Mouse (Mus musculus) granulocyte monocyte progenitor cell, adult 5-6 weeks (primary cell): Measurements from ENCODE around the gene Frmd5. TPM values are rescaled to one million over a fixed set of nuclear protein-coding genes. Genes with fewer than 3 reads are reported as not detected.

Source experiments
- ATAC-seq: replicated peaks from 2 replicates; pipeline ENCODE4 v1.8.0; 2016; ENCODE audit warnings: mild to moderate bottlenecking, moderate TSS enrichment, inconsistent platforms; ENCODE audit not compliant: poor library complexity, severe bottlenecking
- total RNA-seq, 2 experiments: library from RNA; stranded (forward) in 1 of 2; stranded (reverse) in 1 of 2; fragments of 200-712, 200-1000 nt in 1 of 2; fragments of >200 nt in 1 of 2; fragmentation: Nextera tagmentation in 1 of 2; gene quantifications; 2 replicates each; pipeline ENCODE4 v1.2.3; 2014 to 2017

Frmd5 gene
- total RNA-seq, 2 experiments from 2014 or later = not detected

DNA sequence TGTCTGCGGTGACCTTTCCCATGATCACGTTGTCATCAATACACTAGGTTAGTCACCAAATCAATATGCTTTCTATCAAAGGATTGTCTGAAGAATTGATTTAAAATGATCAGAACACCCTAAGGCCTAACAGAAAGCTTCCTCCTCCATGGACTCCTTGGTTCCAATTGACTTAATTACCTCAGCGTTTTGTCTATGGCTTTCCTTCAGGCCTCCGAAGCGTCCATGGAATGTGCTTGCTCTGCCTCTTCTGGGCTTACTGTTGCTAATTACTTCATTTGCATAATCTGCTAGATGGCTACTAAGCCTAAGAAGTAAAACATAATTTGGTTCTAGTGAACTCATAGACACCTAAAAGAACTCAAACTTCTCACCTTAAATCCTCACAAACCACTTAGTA, 42.0 kb downstream of the Frmd5 start:
- no peak for ATAC-seq

DNA sequence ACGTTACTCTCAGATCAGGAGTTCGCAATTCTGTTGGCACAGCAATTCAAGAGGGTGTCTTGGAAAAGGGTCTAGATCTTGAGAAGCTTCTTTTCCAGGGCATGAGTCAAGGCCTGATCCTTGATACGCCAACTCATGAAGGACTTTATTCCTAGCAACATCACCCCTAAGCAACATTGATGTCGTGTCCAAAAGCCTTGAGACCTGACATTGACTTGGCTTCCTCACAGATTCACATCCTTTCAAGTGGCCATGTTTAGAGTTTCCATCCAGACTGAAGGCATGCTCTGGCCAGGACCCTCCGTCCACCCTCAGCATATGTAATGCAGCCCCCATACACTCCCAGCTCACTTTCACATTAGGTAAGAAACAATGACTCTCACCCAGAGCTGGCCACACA, 45.0 kb downstream of the Frmd5 start:
- no peak for ATAC-seq

DNA sequence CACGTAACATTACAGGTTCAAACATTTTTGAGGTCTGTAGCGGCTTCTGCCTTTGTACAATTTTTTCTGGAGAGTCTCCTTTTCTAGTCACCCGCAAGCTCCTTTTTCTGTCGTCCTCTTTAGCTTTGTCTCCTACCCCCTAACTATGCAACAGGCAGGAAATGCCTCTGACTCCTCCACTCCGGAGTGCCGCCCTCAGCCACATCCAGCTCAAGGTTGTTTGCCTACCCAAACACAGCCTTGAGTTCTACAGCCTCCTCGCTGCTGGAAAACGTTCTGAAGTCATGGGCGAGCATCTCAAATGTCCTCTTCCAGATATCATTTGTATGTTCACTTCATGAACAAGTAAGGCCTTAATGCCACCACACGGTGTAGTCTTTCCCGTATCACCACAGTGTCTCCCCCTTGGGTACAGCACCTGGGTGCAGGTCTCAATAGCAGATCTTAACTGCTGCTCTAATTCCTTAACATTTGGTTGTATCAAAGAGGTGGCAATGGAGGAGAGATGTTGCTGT, 45.5 kb downstream of the Frmd5 start:
- no peak for ATAC-seq

DNA sequence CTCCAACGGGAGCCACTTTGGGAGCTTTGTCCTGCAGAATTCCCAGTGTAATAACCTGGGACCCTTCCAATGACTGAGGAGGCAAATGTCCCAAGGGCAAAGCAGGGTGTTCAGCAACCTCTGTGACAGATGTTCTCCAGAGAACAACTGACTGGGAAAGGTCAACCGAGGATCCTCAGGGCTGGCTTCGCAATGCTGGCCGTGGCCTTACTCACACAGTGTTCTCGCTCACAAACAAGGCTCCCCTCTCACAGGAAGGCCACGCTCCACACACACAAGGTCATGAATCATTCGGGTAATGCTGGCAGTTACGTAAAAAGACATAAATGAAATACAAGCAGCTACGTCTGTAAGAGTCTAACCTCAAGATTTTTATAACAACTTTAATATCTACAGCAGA, 46.2 kb downstream of the Frmd5 start:
- ATAC-seq = no peak

DNA sequence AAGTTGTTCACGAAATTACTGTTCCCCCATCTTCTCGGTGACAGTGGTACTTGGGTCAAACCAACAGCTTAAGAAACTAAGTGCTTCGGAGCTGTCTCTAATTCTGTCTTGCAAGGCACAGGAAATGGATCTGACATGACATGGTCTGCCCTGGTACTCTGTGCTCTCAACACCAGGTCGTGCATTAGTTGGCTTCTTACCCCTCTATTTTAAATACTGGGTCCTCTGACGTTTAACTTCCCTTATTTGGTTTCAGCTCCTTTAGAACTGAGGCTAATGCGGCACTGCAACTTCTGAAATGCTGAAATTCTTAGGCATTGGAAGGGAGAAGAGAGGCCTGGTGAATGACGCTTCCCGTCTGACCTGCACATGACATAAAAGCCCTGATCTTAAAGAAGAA, 48.6 kb downstream of the Frmd5 start:
- ATAC-seq = peak; percentile 59

DNA sequence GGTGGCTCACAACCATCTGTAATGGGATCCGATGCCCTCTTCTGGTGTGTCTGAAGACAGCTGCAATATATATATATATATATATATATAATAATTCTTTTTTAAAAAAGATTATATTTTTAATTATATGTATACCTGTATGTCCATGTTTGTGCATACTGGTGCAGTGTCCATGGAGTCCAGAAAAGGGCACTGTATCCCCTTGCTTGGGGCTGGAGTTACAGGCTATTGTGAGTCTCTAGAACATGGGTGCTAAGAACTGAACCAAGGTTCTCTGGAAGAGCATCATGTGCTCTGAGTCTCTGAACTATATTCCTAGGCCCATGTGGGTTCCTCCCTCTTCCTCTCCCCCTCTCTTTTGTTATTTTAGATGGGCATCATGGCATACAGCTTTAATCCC, 50.6 kb downstream of the Frmd5 start:
- no peak for ATAC-seq

DNA sequence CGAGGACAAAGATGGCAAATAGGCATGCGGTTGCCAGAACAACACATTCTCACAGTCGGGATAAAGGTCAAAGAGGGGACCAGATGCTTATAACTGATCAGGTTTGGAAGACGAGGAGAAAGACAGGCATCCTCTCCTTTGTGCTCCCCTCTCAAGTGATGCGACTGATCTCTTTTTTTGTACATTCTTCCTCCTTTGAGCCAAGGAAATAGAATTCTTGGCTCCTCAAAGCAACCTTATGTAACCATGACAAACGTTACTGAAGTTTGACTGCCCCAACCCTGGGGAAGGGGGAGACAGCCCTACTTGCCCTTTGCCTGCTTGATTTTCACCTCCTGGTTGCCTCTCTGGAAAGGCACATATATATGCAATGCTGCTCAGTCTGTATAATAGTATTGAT, 51.8 kb downstream of the Frmd5 start:
- no peak for ATAC-seq

DNA sequence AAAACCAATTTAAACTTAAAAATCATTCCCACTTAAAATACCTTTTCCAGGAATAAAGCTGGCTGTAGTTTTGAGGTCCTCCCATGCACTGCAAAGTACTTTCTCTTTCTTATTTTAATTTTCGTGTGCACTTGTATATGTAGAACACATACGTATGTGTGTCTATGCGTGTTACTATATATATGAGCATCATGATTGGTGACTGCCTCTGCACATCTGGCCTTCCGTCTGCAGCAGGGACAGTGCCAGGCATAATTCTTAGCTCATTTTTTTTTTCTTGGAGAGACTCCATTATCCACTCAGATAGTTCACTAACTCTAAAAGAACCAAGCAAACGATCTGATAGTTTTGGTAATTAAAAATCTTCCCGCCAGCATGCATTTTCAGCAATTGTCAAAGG, 56.8 kb downstream of the Frmd5 start:
- ATAC-seq = no peak

DNA sequence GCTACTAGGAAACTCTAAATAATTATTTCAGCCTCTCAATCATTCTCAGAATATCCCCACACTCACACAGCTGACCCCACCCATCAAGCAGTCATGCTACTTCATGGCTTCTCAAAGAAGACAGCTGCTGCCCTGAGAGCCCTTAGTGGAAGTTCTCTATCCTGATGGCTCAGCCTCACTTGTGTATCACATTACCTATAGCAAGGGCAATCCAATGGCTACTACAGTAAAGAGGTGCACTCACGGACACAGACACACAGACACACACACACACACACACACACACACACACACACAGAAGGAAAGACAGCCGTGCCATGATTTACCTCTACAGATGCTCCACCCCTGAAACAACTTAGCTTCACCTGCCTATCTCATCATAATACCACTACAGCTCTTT, 65.7 kb downstream of the Frmd5 start:
- ATAC-seq = no peak

DNA sequence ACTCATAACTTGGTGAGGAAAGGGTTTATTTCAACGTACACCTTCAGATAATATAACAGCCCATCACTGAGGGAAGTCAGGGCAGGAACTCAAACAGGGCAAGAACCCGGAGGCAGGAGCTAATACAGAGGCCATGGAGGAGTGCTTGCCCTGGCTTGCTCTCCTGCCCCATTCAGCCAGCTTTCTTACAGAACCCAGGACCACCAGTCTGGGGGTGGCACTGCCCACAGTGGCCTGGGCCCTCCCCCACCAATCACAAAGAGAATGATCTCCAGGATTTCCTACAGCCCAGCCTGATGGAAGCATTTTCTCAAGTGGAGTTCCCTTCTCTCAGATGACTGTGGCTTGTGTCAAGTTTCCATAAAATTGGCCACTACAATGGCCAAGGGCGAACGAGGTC, 67.5 kb downstream of the Frmd5 start:
- ATAC-seq = no peak

DNA sequence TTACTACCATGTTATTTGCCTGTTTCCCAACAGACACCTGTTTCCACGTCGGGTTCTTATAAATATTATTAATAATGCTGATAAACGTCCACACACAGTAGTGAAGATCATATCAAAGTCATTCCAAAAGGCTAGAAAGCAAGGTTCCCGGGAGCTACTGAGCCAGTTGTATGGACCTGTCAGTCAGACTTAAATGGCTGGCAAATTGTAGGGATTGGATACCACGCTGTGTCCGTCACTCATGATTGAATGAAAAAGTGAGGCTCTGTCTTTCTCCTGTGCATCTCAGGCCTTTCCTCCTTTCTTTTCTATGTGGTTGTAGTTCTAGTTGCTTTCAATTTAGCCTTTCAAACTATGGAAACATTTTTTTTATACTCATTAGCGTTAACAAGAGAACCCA, 73.5 kb downstream of the Frmd5 start:
- no peak for ATAC-seq

DNA sequence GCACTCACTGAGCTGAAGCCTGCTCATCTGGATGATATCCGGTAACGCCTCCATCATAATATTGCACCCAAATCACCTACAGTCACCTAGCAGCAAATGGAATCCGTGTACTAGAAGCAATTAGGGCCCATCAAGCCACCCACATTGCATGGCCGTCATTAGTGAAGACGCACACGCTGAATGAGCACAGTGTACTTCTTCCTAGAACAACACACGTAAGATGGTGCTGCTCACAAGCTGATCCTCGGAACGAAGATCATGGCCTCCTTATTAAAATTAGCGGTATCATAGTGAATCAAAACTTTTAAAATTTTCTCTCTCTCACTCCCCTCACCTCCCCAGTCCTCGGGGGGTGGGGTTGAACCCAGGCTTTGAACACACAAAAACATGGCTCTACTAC, 76.4 kb downstream of the Frmd5 start:
- no peak for ATAC-seq

DNA sequence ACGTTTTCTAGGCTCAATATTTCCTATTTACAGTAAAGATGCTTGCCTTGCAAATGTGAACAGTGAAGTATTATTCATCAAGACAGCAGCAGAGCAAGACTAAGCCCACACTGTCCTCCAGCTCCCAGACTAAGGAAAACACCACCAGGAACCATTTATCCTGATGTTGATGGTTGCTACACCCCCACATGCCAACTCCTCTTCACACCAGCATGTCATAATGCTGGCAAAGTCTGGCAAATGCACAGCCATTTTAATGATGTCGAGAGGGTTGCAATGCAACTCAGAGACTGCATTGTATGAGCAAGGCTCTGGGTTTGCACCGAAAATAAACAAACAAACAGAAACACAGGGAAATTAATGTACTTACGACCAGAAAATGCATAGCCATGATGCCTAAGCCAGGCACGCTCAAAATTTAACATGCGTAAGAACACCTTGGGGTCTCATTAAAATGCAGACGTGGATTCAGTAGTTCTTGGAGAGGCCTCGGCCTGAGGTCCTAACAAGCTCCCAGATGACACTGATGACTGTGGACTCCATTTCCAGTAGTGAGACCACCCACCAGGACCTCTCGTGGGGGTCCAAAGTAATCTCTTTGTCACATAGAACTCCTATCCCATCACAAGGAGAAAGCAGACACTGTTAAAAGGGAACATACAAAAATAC, 77.8 kb downstream of the Frmd5 start:
- ATAC-seq = no peak

DNA sequence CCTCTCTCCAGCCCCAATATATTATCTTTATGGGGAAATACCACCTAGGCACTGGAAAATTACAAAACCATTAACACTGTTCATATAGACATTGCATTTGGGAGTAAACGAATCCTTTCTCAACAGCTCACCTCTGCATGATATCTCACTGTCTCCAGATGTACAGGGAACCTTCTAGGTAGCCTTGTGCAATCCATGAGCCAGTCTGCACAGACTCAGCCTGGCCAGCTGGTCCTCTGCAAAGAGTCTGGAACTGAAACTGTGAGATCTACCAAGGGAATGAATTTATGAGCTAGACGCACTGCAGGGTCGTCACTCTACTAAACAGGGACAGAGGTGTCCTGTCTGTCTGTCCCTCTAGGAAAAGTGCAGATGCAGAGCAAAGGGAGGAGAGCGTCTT, 82.0 kb downstream of the Frmd5 start:
- ATAC-seq = no peak

DNA sequence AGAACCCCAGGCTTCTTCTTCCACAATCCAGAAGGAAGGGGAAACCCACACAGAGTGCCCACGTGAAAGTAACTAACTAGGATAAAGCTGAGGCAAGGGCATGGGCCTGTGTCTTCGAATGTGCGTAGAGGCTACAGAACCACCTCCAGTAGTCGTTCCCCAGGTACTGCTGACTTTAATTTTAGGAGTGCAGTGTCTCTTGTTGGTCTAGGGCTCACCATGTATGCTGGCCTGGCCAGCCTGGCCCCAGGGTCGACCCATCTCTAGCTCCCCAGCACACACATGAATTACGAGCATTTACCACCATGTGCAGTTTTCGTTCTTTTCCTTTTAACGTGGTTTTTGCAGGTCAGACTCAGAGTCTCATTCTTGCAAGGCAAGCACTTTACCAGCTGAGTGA, 83.1 kb downstream of the Frmd5 start:
- no peak for ATAC-seq

DNA sequence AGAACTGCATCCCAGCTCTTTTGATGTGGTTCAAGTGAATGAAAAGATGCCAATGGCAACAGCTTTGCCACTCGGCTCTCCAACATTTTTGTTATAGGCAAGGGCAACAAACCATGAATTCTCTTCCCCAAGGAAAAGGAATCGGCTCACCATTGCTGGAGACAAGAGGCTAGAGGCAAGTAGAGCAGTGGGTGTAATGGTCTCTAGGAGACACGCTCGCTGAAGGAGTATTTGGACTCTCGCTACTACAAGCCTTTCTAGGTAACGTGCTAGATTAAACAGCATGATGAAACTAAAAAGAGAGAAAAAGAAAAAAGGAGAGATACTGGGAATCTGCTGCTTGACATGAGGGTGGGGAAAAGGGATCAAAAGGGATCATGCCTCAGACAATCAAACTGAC, 87.9 kb downstream of the Frmd5 start:
- no peak for ATAC-seq

DNA sequence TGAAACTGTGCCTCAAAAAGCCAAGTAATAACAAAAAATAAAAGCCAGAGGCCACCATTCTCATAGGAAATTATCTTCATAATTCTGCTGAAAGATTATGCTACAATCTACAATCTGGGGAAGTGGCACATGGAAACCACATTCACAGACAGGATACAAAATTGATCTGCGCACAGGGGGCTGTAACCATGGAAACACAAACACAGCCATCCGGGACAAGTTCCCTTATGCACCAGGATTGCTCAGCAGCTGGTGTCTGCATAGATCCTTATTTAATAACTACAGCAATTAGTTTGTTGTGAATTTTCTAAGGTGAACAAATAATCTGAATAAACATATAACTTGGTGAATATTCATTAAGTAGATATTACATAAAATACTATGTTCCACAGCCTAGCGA, 89.8 kb downstream of the Frmd5 start:
- peak; percentile 35; the same call in 1 of the 2 replicates for ATAC-seq

DNA sequence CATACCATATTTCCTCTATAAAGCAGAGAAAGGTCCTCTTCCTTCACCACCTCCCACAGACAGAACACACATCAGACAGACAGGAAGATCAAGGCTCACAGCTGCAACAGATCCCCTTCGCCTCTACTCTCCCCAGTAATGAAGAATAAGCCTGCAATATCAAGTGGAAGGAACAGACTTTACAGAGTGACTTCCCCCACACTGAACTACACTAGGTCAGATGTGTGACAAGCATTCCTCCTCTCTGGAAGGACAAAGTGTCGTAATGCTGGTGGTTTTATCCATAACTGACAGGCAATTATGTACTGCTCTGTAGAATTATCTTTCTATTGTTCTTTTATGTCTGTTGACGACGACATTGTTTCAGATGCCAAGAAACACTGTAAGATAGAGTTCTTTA, 93.3 kb downstream of the Frmd5 start:
- ATAC-seq = no peak

DNA sequence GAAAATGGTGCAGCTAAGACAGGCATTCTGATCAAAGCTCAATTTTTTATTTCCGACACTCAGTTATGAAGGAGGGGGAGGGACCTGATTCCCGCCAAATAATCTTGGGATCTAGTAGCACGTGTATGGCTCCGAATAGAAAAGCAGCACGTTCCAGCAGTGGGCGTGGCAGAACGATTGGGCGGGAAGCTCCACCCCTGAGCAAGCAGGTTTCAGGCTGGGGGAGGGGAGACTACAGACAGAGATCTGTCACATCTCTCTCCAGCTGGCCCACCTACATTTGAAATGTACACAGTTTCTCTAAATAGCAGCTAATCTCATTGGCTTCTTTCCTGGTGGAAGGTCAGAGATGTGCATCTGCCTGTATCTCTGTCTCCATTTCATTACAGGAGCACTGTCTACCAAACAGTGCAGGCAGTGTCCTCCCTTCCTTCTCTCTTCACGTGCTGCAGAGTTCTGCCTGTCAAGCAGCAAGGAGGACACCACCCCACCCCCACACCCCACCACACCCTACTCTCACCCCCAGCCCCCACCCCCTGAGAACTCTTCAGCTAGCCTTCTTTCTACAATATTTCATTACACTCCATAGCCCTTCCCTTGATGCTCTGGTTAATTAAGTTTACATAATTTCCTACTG, 95.0 kb downstream of the Frmd5 start:
- ATAC-seq = no peak

DNA sequence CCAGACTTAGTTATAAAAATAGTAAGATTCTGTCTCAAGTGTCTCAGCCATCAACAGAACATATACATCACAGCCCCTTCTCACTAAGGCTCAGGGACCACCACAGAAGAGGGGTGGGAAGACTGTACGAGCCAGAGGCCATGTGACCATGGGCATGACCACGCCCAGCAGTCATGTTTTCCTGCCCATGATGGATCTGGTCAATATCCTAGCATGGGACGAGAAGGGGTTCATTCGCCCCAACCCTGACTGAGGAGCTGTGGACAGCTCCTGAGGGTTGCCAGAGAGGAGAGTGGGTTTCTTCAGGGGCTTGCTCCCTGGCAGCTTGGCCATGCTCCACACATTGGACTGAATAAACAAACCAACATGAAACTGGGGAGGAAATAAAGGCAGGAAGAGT, 97.8 kb downstream of the Frmd5 start:
- ATAC-seq = no peak

DNA sequence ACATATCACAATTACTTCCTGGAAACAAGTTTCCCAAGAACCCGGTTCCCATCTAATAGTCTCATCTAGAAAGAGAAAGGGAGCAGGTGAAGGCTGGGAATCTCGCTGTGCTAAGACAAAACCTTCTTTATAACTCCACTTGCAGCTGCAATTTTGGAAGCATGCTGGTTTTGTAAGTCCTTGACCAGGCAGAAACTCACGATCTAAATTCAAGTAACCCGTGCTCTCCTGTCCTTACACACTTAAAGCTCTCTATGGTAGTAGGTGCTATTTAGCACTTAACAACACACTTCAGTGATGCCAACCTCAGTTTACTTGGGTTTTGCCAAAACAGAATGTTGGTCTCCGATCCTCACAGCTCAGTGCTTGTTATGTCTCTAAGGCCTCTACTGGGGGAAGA, 99.4 kb downstream of the Frmd5 start:
- no peak for ATAC-seq

DNA sequence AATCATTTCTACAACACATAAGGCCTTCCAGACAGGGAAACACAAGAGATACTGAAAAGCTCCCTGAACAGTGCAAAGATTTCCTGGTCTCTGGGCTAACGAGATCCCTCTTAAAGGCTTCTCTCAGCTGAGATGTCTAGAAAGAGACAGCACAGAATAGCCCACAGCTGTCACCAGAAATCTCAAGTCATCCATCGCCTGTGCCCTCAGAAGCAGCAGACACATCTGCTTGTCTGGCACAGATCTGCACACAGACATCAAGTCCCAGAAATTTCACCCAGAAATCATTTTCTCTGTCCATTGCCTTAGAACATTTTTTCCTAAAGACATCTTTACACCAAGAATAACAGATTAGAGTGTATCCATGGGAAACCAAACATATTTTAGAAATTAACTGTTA, 101.1 kb downstream of the Frmd5 start:
- no peak for ATAC-seq
